In the genomic region with DNA sequence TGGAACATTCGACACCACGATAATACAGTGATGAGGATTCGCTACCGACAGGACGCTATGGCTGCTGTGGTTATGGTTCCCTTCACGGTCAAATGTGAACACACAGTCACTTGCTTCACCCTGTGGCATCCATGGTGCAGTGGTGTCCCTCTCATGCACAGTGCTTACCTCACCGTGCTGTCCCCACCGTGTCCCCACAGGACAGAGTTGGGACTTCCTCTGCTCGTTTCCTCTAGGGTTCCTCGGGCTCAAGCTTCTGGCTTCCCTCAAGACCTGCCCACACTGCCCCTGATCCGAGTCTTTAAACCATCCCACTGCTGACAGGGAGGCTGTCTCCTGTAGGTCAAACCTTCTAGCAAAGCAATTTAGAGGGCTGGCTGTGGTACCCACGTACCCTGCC, we compare ENCODE assay signal across 18 mouse cellular contexts.
"Had no signal": no experiment of that assay in that cellular context is flagged by ENCODE, and none has a peak within 500 bp of the region (broad histone marks: within the 10 kb centered on the region; RNA-seq: fewer than 3 reads in every experiment).

No protein-coding gene starts in this region.

- ATAC-seq: liver, postnatal 0 days; lung, postnatal 0 days; midbrain, embryonic 13.5 days had no signal

- DNase-seq: kidney, adult 18-20 months; kidney, postnatal 14 days; kidney, postnatal 4 days; layer of hippocampus, adult 9-11 months; layer of hippocampus, postnatal 36 days; liver, postnatal 0 days; lung, embryonic 14.5 days; thymus, adult 18-20 months; thymus, postnatal 36 days had no signal

- H3K4me3 ChIP-seq: layer of hippocampus, adult 2 months; left cerebral cortex, adult 2 months; limb, embryonic 12.5 days; limb, embryonic 15.5 days; midbrain, embryonic 13.5 days had no signal

- H3K9ac ChIP-seq: limb, embryonic 12.5 days; limb, embryonic 15.5 days; liver, embryonic 14.5 days; liver, postnatal 0 days; lung, embryonic 14.5 days; midbrain, embryonic 13.5 days had no signal

- H3K9me3 ChIP-seq: limb, embryonic 12.5 days; limb, embryonic 15.5 days; midbrain, embryonic 13.5 days had no signal

- H3K4me2 ChIP-seq: limb, embryonic 12.5 days; limb, embryonic 15.5 days; liver, embryonic 11.5 days; lung, embryonic 14.5 days; midbrain, embryonic 13.5 days had no signal

- H3K36me3 ChIP-seq: limb, embryonic 12.5 days; limb, embryonic 15.5 days; midbrain, embryonic 13.5 days had no signal

- H3K27ac ChIP-seq: layer of hippocampus, adult 2 months; left cerebral cortex, adult 2 months; limb, embryonic 12.5 days; limb, embryonic 15.5 days; liver, embryonic 14.5 days; macrophage; midbrain, embryonic 13.5 days had no signal
